Mouse (Mus musculus): ENCODE measurements around the gene Fads2. TPM values are rescaled to one million over a fixed set of nuclear protein-coding genes. Genes with fewer than 3 reads are reported as not detected.

The Fads2 gene
- total RNA-seq, 2 experiments from 2014 or later: 344 to 595 TPM

DNA sequence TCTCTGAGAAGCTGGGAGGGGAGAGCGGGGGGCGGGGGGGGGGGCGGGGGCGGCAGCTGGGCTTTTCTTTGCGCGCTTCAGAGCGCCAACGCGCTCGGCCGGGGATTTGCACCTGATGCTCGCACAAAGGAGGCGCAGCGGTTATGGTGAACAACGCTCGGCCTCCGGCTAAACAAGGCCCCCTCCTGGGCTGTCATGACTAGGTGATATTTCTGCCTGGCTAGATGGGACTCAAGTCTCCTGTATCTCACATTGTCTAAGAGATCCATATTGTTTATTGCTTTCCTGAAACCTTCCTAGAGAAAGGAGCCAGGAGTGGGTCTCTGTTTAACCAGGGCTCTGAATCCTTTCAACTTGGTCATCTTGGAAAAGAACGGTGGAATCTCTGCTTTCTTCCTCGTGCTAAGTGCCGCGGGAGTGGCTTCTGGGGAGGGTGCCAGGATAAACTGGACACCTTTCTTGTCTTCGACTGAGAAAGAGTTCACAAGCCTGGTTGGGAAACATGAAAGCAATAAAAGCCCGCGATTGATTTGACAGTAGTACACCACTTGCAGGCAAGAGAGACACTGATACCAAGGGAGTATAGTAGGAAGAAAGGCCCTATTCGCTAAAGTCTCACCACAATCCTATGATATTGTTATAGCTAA is 631 bp upstream of the Fads2 start:
- no peak for DNase-seq

DNA sequence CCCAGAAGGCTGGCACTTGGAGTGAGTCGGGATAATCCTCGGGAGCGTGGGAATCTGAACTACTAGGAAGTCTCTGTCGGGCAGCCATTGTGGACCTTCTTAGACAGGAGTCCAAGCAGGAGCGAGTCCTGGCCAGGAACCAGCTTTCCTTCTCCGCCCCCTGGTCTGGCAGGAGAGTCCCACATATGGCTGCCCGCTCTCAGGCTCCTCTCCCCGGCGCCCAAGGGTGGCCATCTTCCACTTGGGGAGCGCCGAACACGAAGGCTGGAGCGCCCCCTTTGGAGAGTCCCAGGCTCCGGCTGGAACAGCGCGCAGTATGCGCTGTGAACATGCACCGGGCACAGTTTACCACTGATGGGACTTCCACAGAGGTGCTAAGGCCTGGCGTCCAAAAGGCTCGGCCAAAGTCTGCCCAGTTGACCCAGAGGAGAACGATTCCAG is 895 bp downstream of the Fads2 start:
- DNase-seq: peak; percentile 88

GRCm38 (mm10) chr19:10097826-10098225 is 3.7 kb downstream of the Fads2 start:
- DNase-seq: no peak

DNA sequence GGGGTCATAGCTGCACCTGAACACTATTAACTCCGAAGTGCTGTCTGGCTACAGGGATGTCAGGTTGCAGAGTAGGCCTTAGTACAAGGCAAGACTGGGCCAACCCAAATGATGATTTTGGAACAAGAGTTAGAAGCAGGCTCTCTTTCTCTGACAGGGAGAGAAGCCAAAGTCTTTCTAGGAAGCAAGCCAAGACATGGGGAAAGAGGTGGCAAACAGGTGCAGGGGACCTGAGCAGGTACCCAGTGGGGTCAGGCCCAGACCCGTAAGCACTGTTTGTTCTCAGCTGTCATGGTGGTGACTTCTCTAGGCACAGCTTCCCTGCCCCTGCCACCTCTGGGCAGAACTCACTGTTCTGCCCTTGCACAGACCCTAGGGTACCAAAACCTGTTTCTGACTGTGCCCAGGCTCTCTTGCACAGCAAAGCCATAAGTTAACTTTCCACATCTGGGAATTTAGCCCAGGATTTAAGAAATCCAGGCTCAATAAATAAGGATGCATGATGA is 5.1 kb downstream of the Fads2 start:
- no peak for DNase-seq

- no peak for DNase-seq
Measured at GRCm38 (mm10) chr19:10094695-10095094, 6.9 kb downstream of the Fads2 start.

GRCm38 (mm10) chr19:10093829-10094228 is 7.7 kb downstream of the Fads2 start:
- no peak for DNase-seq

- DNase-seq: no peak
Measured at GRCm38 (mm10) chr19:10086976-10087375, 14.6 kb downstream of the Fads2 start.

- no peak for DNase-seq
Measured at GRCm38 (mm10) chr19:10085454-10085853, 16.1 kb downstream of the Fads2 start.

DNA sequence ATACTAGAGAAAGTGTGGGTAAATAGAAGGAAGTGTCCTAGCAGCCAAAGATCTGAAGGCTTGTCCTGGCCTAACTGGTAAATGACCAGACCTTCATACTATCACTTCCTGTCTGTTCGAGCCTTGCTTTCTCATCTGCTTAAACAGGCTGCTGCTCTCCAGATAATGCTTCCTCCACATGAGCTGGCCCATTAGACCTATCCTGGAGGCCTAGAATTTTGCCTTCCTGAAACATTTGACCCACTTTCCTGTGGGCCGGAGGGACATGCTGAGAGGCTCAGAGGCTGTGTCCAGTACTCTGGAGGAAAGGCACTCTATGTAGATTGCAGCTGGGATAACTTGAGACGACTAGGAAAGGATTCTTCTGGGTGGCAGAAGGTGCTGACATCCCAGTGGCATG is 19.4 kb downstream of the Fads2 start:
- no peak for DNase-seq

DNA sequence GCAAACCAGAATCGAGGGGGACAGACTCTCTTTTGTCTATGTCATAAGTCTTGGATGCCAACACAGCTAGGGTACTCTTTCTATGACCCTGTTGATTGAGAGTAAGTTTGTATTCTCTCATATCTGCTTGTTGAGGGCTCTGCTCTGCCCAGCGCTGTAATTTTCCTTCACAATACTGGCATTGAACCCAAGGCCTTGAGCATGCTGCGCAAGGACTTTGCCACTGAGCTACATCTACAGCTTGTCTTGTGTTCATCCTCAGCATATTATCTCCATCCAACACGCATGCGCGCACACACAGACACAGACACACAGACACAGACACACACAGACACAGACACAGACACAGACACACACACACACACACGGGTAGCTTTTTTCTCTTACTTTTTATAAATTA is 21.2 kb downstream of the Fads2 start:
- DNase-seq: peak; percentile 66

- DNase-seq: no peak
Measured at GRCm38 (mm10) chr19:10078392-10078791, 23.2 kb downstream of the Fads2 start.

DNA sequence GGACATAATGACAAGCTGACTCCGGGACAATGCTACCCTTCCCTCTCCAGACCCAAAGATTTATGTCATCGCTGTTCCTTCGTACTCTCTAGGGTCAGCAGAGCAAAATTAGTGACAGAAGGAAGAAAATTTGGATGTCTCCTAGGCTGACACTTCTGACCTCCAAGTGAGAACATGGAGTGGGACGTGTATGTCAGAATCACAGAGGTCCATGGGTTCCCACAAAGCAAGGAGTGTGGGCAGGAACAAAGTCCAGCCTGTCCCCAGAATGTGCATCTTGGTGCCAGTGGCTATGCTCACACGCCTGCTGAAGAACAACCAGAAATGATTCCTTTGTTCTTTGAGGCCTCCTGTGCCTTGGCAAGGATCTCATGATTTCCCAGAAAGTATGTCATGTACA is 28.4 kb downstream of the Fads2 start:
- no peak for DNase-seq

DNA sequence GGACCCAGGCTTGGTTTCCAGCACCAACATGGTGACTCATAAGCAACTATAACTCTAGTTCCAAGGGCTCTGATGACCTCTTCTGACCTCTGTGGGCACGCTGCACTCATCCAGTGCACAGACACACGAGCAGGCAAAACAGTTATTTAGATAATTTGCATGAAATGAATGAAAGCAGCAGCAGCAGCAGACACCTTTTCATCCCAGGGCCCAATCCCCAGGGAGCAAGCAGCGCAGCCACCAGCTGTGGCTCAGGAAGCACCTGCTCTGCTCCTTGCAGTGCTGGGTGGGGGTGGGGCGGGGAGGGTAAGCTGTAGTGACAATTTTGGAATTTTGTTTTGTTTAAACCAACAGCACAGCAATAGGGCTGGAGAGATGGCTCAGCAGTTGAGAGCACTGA is 29.7 kb downstream of the Fads2 start:
- no peak for DNase-seq

- DNase-seq: peak; percentile 65
Measured at GRCm38 (mm10) chr19:10071166-10071565, 30.4 kb downstream of the Fads2 start.

- no peak for DNase-seq
Measured at GRCm38 (mm10) chr19:10070186-10070980, 31.2 kb downstream of the Fads2 start.

DNA sequence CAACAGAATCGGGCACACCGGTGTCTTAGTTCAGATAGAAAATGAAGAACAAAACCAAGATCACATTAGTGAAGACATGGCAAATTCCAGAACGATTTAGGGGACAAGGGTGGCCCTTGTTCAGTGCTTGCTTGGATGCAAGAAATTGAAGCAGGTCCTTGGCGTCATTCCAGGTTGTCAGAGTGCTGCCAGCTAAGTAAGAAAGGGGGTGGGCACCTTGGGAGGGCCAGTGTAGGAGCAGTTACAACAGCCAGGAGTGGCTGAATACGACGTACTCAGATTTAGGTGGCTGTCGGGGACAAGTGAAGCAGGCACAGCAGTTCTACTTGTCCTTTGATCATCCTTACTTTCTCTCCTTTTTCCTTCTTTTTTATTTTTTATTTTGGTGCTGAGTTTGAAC is 33.8 kb downstream of the Fads2 start:
- peak; percentile 47 for DNase-seq

- no peak for DNase-seq
Measured at GRCm38 (mm10) chr19:10066502-10066901, 35.0 kb downstream of the Fads2 start.

GRCm38 (mm10) chr19:10066189-10066500 is 35.4 kb downstream of the Fads2 start:
- no peak for DNase-seq

DNA sequence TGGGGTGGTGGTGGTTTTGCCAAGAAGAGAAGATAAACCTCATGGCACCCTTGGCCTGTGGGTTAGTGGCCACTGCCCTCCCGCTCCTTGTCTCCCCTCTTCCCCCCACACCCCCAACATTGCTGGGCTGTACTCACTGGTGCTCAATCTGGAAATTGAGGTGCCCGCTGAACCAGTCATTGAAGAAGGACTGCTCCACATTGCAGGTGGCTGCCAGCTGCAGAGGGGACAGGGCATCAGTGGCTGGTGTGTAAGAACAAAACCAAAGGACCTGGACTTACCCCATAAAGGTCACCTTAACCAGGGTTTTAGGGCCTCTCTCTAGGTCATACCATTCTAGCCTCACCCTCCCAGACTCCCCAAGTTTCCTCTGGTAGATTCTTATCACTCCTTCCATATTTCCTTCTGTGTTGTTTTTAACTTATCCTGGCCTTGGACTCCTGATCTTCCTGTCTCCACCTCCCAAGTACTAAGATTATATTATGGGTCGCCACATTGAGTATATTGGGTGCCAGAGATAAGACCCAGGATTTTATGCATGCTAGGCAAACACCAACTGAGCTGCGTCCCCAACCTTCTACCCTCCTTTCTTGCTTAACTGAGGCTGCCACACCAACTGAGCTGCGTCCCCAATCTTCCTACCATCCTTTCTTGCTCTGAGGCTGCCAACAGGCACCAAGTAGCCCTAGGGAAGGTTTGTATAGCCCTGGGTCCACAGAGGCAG is 35.9 kb downstream of the Fads2 start:
- no peak for DNase-seq

GRCm38 (mm10) chr19:10064173-10065012 is 37.2 kb downstream of the Fads2 start:
- DNase-seq: no peak

DNA sequence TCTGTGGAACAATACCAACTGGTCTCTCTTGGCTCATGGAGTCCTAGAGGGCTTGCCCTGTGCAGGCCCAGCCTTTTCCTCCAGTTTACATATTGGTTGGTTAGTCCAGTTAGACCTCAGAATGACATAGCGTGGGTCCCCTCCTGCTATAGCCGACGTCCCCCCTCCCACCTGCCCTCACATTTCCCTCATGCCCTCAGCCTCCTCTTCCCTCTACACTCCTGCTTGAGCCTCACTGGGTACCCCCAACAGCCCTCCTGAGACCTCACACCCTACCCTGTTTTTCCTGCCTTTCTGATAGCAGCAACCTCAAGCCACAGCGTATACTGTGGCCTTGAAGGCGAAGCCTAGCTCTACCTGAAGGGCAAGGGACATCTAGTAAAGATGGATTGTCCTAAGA is 38.7 kb downstream of the Fads2 start:
- no peak for DNase-seq

- no peak for DNase-seq
Measured at GRCm38 (mm10) chr19:10062292-10062691, 39.3 kb downstream of the Fads2 start.

Measured in adrenal gland, postnatal 10 days (tissue).